Mouse (Mus musculus) MEL-GATA-1-ER (cell line): ENCODE results near the gene Alyref2.
A peak's percentile ranks its signal among the peaks of the same experiment; 100 is the strongest.
"Not testable (repeated sequence)": the region's sequence is repeated elsewhere in the genome, so short reads cannot be mapped to it uniquely, and the experiment has no call there.

ENCODE experiments used
- DNase-seq: peaks from one replicate; pipeline ENCODE4 v3.0.0-alpha.2; 2012; ENCODE audit warnings: low read depth; ENCODE audit errors: extremely low read depth

Alyref2 gene

GRCm38 (mm10) chr1:171503250-171503591 lies at the start of gene Alyref2:
Gene Alyref2, plus strand, starts transcription at chr1:171503478.
- DNase-seq: peak; percentile 94

GRCm38 (mm10) chr1:171454926-171455325 lies 48.4 kb upstream of the Alyref2 start:
- DNase-seq: no peak

DNA sequence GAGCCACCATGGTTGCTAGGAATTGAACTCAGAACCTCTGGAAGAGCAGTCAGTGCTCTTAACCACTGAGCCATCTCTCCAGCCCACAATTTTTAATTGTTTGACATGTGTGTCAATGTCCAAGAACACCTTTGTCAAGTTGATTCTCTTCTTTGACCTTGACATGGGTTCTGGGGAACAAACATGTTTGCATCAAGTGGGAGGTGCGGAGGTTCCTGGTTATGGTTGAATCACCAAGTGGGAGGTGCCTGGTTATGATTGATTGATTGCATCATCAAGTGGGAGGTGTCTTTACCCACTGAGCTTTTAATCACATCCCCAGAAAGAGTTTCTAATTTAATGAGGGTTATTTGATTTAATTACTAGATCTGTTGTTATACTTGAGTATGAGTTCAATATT lies 45.7 kb upstream of the Alyref2 start:
- DNase-seq: no peak

DNA sequence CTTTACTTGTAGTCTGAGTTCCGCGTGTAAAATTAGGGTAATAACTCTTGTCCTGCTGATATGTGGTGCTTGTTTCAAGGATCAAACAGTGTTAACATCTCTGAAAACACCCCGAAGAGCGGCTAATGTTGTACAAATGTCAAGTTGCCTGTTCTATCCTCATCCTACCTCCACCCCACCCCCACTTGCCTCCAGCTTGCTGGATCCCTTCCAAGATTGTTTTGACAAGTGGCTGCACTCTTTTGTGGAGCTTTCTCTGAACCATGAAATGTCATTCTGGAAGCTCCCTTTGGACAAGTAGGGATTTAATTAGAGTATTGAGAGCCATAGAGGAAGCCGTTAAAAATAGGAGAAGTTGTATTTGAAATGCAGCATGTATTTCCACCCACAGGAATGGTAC lies 43.5 kb upstream of the Alyref2 start:
- DNase-seq: no peak

DNA sequence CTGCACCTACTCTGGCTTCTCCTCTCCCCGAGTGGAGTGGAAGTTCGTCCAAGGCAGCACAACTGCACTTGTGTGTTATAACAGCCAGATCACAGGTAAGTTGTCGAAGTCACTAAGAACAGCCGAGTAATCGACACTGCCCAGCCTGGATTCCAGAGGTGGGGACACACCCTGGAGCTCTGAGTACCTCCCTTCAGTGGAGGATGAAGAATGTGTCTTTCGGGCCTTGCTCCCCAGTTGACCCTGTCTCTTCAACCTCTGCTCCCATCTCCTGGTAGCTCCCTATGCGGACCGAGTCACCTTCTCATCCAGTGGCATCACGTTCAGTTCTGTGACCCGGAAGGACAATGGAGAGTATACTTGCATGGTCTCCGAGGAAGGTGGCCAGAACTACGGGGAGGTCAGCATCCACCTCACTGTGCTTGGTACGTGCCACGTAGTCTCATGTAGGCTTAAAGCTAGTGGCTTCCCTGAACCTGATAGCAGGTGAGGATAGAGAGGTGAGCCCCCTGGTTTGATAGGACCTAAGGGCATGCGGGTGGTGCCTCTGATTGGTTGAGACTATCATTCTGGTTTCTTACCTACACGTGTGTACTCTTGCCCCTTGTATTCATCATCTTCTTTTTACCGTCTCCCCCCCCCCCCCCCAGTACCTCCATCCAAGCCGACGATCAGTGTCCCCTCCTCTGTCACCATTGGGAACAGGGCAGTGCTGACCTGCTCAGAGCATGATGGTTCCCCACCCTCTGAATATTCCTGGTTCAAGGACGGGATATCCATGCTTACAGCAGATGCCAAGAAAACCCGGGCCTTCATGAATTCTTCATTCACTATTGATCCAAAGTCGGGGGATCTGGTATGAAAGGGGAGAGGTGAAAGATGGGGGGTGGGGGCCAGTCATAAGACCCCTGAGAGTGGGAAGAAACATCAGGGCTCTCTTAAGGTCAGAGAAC lies 42.5 kb upstream of the Alyref2 start:
- no peak for DNase-seq

GRCm38 (mm10) chr1:171463133-171463532 lies 40.1 kb upstream of the Alyref2 start:
- DNase-seq: no peak

DNA sequence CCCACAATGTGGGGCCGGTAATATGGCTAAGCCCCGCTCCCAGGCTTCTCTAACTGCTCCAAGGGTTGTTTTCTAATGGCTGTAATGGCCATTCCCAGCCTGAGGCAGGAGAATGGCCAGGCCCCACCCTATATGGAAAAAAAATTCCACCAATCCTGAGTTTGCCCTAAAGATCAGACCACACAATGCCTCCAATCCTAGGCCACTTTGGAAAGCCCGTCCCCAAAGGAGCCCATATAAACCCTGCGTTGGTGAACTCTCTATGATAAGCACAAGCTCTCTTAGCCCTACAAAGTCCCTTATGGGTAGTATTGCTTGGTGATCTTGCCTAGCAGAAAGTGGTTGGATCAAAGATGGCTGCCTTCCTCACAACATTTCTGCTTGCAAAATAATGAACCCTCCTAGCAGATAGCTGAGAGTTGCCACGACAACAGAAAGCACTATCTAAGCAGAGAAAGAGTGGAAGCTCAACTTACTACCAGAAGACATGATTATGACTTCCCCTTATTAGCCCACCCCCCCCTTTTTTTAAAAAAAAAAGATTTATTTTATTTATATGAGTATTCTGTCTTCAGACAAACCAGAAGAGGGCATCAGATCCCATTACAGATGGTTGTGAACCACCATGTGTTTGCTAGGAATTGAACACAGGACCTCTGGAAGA lies 37.4 kb upstream of the Alyref2 start:
- DNase-seq: no peak

- no peak for DNase-seq
Measured at GRCm38 (mm10) chr1:171466565-171466964, 36.7 kb upstream of the Alyref2 start.

- no peak for DNase-seq
Measured at GRCm38 (mm10) chr1:171469678-171470077, 33.6 kb upstream of the Alyref2 start.

DNA sequence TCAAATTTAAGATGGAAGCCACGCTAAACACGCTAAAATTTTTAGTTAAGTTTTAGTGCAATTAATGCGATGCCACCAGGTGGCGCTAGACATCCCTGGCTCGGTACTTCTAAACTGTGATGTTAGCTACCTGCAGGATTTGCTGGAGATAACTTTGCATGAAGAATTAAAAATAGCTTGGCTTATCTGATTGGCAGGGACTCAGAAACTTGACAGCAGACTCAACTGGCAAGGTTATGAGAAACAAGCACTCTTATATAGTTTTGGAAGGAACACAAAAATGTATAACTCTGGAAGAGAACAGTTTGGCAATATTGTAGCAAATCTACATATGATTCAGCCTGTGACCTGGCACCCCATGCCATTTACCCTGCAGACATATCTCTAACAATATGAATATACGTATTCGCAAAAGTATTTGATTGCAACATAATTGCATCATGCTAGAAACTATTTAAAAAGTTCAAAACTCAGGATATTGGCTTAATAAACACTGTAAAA lies 32.9 kb upstream of the Alyref2 start:
- peak; percentile 59 for DNase-seq

DNA sequence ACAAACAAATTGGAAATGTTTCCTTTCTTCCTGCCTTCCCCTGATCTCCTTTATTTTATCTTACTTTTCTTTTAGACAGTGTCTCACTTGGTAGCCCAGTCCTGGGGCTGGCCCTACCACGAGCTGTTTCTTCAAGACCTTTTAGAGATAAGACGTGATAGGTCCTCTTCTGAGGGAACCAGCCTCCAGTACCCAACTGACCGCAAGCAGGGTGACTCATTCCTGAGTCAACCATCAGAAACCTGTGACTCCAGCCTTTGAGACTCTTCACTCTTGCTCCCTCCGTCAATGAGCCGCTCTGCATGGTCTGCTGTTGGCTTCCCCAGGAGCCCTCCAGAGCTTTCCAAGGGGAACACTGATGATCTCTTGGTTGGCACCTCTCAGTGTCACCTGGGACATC lies 32.4 kb upstream of the Alyref2 start:
- no peak for DNase-seq

- no peak for DNase-seq
Measured at GRCm38 (mm10) chr1:171471452-171471851, 31.8 kb upstream of the Alyref2 start.

DNA sequence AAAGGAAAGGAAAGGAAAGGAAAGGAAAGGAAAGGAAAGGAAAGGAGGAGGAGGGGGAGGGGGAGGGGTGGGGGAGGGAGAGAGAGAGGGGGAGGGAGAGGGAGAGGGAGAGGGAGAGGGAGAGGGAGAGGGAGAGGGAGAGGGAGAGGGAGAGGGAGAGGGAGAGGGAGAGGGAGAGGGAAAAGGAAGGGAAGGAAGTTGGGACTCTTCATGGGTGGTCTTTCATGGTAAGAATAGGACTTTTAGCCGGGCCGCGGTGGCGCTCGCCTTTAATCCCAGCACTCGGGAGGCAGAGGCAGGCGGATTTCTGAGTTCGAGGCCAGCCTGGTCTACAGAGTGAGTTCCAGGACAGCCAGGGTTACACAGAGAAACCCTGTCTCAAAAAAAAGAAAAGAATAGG lies 31.3 kb upstream of the Alyref2 start:
- not testable (repeated sequence) for DNase-seq

DNA sequence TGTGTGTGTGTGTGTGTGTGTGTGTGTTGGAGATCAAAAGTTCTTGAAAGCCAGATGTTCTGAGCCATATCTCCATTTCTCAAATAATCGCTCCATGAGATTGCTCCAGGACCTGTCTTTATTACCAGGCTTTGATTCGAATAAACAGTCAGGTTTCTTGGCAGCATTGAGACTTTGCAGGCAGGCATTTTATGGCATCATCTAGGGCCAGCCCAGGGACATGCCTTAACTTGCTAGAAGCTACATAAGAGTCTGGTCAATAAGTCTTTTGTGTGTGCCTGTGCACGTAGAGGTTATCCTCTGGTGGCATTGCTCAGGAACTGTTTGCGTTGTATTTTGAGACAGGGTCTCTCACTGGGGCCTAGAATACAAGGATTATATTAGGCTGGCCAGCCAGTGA lies 29.8 kb upstream of the Alyref2 start:
- DNase-seq: no peak

- peak; percentile 63 for DNase-seq
Measured at GRCm38 (mm10) chr1:171473920-171474640, 29.2 kb upstream of the Alyref2 start.

- DNase-seq: no peak
Measured at GRCm38 (mm10) chr1:171477123-171477522, 26.2 kb upstream of the Alyref2 start.

- peak; percentile 71 for DNase-seq
Measured at GRCm38 (mm10) chr1:171477758-171478545, 25.3 kb upstream of the Alyref2 start.

GRCm38 (mm10) chr1:171478968-171479367 lies 24.3 kb upstream of the Alyref2 start:
- DNase-seq: peak; percentile 73

DNA sequence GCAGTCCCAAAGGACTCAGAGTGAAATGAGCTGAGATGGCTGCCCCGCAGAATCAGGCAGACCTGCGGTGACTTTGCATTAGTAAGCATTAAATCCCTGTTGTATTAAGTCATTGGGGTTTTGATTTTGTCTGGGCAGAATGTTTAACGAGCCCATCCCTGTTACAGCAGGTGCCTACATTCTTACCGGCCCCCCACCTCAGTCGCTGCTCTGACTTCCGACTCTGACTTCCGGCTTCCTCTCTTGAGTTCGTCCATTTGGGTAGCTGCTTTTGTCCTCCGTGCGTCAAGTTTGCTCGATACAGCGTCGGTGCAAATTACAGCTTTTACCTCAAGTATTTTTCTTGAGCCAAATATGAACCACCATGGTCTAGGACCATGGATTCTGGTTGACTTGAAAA lies 9.0 kb upstream of the Alyref2 start:
- no peak for DNase-seq

- no peak for DNase-seq
Measured at GRCm38 (mm10) chr1:171495371-171495770, 7.9 kb upstream of the Alyref2 start.

- DNase-seq: no peak
Measured at GRCm38 (mm10) chr1:171499856-171500255, 3.4 kb upstream of the Alyref2 start.
